Mouse (Mus musculus) heart, embryonic 13.5 days (tissue): Measurements from ENCODE around the gene Prok2. TPM values are rescaled to one million over a fixed set of nuclear protein-coding genes. Genes with fewer than 3 reads are reported as not detected.

Source experiments
- ATAC-seq: fragments of 200-750 bp; cut with Nextera tagmentation; 2 replicates; pipeline ENCODE4 v1.8.0; 2017; ENCODE audit warnings: moderate TSS enrichment; ENCODE audit not compliant: insufficient number of reproducible peaks, low FRiP score, low TSS enrichment; ENCODE audit errors: extremely low read depth
- H3K27ac ChIP-seq: fragments of 300-500 bp; sonication (generic); replicated peaks from 2 replicates; pipeline ENCODE4 v1.5.1; 2015; ENCODE audit warnings: moderate library complexity, mild to moderate bottlenecking, inconsistent platforms
- H3K27me3 ChIP-seq: fragments of 300-500 bp; sonication (generic); replicated peaks from 2 replicates; pipeline ENCODE4 v1.6.1; 2015; ENCODE audit warnings: mild to moderate bottlenecking, inconsistent platforms
- H3K36me3 ChIP-seq: fragments of 300-500 bp; sonication (generic); 2 replicates; pipeline ENCODE4 v1.6.1; 2015; ENCODE audit warnings: mild to moderate bottlenecking, inconsistent platforms
- H3K4me1 ChIP-seq: fragments of 300-500 bp; sonication (generic); 2 replicates; pipeline ENCODE4 v1.6.1; 2015; ENCODE audit warnings: inconsistent platforms
- H3K4me2 ChIP-seq: fragments of 300-500 bp; sonication (generic); 2 replicates; pipeline ENCODE4 v1.6.1; 2015; ENCODE audit warnings: inconsistent platforms, mild to moderate bottlenecking, moderate library complexity
- H3K4me3 ChIP-seq: fragments of 300-500 bp; sonication (generic); 2 replicates; pipeline ENCODE4 v1.5.1; 2015; ENCODE audit warnings: moderate library complexity, mild to moderate bottlenecking, inconsistent platforms
- H3K9ac ChIP-seq: fragments of 300-500 bp; sonication (generic); 2 replicates; pipeline ENCODE4 v1.6.1; 2015; ENCODE audit warnings: inconsistent platforms, mild to moderate bottlenecking, moderate library complexity
- H3K9me3 ChIP-seq: fragments of 300-500 bp; sonication (generic); 2 replicates; pipeline ENCODE4 v1.6.1; 2016; ENCODE audit warnings: inconsistent platforms
- WGBS: fragments of 180-500 bp; shearing (Covaris S2); methylation state at CpG from one replicate; pipeline ENCODE4 v1.1.7; 2015; ENCODE audit warnings: mixed read lengths; 5-methylcytosine and 5-hydroxymethylcytosine counted together
- polyA plus RNA-seq: library from polyadenylated mRNA; unstranded; fragments of >200 nt; fragmentation: Nextera tagmentation; extraction: Ambion mirVana; gene quantifications from 2 replicates; pipeline ENCODE4 v1.2.1, GENCODE M21; 2015

The Prok2 gene
- polyA plus RNA-seq, 1 experiment from 2014 or later, result not detected

GRCm38 (mm10) chr6:99692206-99692915 lies 33.8 kb downstream of the Prok2 start, which contains the start of gene Gpr27:
Gene Gpr27 (plus strand): TSS chr6:99692679.
- ATAC-seq, result no peak; the same call in 1 of the 2 replicates
- Histone ChIP-seq H3K4me2 (peak within 1 kb of the TSS; percentile 93), H3K9ac (peak within 1 kb of the TSS; percentile 87), H3K4me3 (peak within 1 kb of the TSS; percentile 75), H3K27me3 (peaks cover 92% of the 10 kb centered on the region), H3K27ac (no peak within 1 kb of the TSS), H3K4me1 (peaks cover 8% of the 10 kb centered on the region), H3K36me3 (no peaks in the 10 kb centered on the region), H3K9me3 (no peaks in the 10 kb centered on the region)
- under 1% methylated on average over 103 of the region's 112 CpGs for WGBS

- Histone ChIP-seq H3K27me3 (peaks cover 92% of the 10 kb centered on the region), H3K4me1 (peaks cover 8% of the 10 kb centered on the region), H3K36me3 (no peaks in the 10 kb centered on the region), H3K9ac (peak overlapping the region; percentile 87), H3K4me2 (peak overlapping the region; percentile 93), H3K4me3 (peak overlapping the region; percentile 75), H3K9me3 (no peaks in the 10 kb centered on the region), H3K27ac (no peak overlapping the region)
- WGBS, result 6% methylated on average over 25 of the region's 25 CpGs
- no peak for ATAC-seq
These were observed 34.5 kb downstream of the Prok2 start for GRCm38 (mm10) chr6:99691666-99692205.

DNA sequence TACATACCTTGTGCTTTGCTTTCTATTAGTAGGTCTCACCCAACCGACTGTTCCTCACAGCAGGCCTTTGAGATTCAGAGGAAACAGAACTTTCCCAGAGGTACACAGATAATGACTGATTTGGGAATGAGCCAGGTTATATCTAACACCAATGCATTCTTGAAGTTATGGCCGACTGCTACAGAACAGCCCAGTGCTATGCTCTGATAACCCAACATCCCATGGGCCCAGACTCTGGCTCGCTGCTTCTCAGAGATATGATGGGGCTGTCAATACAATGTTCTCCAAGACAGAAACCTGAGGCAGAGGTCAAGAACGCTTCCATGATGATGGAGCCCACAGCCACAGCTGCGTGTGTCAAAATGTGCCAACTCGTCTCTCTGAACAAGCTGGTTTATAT lies 37.7 kb downstream of the Prok2 start:
- no peak for ATAC-seq
- peaks cover 65% of the 10 kb centered on the region for H3K27me3 ChIP-seq
- H3K36me3 ChIP-seq, result no peaks in the 10 kb centered on the region
- H3K4me2 ChIP-seq, result no peak overlapping the region
- WGBS, result 54% methylated on average over 6 of the region's 6 CpGs
- H3K9me3 ChIP-seq, result peaks cover 9% of the 10 kb centered on the region; the same call in 1 of the 2 replicates
- H3K4me3 ChIP-seq, result no peak overlapping the region
- H3K27ac ChIP-seq, result no peak overlapping the region
- no peak overlapping the region for H3K9ac ChIP-seq
- H3K4me1 ChIP-seq, result peaks cover 5% of the 10 kb centered on the region

DNA sequence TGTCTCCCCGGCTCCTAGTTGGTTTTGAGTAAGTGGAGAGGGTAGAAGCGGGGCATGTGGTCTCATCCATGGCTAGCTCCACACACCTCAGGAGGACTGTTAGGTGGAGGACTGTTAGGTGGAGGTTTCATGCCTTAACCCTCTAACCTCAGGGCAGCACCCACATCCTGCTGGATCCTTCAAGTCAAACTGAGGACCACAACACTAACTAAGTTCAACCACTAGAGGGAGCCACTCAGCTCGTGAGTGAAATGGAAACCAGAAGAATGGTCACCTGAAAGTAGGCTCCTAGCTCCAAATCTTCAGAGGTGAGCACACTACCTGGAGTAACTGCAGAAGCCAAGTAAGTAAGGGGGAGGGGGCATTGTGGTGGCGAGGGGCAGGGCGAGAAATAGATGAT lies 41.3 kb downstream of the Prok2 start:
- 47% methylated on average over 5 of the region's 5 CpGs for WGBS
- no peaks in the 10 kb centered on the region for H3K4me1 ChIP-seq
- peaks cover 29% of the 10 kb centered on the region for H3K27me3 ChIP-seq
- H3K9ac ChIP-seq, result no peak overlapping the region
- ATAC-seq, result no peak; the same call in 1 of the 2 replicates
- no peak overlapping the region for H3K4me2 ChIP-seq
- H3K27ac ChIP-seq, result no peak overlapping the region
- H3K36me3 ChIP-seq, result no peaks in the 10 kb centered on the region
- peaks cover 9% of the 10 kb centered on the region; the same call in 1 of the 2 replicates for H3K9me3 ChIP-seq
- no peak overlapping the region for H3K4me3 ChIP-seq

GRCm38 (mm10) chr6:99683974-99684373 lies 42.2 kb downstream of the Prok2 start:
- Histone ChIP-seq H3K9me3 (peaks cover 9% of the 10 kb centered on the region; the same call in 1 of the 2 replicates), H3K4me2 (no peak overlapping the region), H3K4me1 (no peaks in the 10 kb centered on the region), H3K27me3 (peaks cover 22% of the 10 kb centered on the region), H3K27ac (no peak overlapping the region), H3K36me3 (no peaks in the 10 kb centered on the region), H3K9ac (no peak overlapping the region), H3K4me3 (no peak overlapping the region)
- WGBS, result 72% methylated on average over 5 of the region's 5 CpGs
- no peak for ATAC-seq

DNA sequence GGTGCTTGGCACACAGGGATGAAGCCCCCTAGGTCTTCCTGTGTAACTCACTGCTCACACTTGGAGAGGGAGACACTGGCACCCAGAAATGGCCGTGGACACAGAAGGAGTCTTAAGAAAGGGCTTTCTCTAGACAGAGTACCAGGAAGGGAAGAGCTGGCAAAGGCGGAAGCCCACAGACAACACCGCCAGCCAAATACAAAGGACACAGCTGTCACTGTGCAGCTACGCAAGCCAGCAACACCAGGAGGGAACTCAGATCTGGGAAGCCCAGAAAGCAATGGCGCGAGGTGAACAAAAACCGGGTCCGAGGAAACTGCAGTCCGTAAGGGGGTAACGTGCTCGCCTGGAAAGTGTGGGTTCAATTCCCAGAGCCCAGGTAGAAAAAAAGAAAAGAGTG lies 48.1 kb downstream of the Prok2 start:
- no peak overlapping the region for H3K4me2 ChIP-seq
- H3K4me3 ChIP-seq, result no peak overlapping the region
- no peak overlapping the region for H3K27ac ChIP-seq
- H3K27me3 ChIP-seq, result 0 out of 2 replicates have a peak, but pooled peaks cover 5% of the 10 kb centered on the region
- H3K9ac ChIP-seq, result no peak overlapping the region
- no peaks in the 10 kb centered on the region for H3K9me3 ChIP-seq
- no peak for ATAC-seq
- WGBS, result 79% methylated on average over 11 of the region's 11 CpGs
- H3K4me1 ChIP-seq, result no peaks in the 10 kb centered on the region
- H3K36me3 ChIP-seq, result no peaks in the 10 kb centered on the region

DNA sequence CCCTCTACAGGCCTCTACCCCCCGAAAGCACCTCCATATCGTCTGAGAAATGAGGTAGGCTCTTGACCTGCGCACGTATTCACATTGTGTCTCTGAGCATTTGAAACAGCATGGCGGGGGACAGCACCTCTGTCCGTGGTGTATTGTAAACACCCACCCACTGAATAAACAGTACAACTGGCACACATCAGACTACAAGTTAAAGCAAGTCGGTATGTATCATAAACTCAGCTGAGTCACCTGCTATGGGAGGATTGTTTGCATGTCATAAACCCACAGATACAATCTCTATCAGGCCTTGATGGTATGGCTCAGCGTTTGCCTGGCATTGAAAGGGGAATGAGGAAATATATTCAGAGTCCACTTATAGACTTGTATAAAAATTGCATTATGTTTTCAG lies 48.9 kb downstream of the Prok2 start:
- no peak for ATAC-seq
- Histone ChIP-seq H3K27ac (no peak overlapping the region), H3K27me3 (0 out of 2 replicates have a peak, but pooled peaks cover 5% of the 10 kb centered on the region), H3K9ac (no peak overlapping the region), H3K4me2 (no peak overlapping the region), H3K4me1 (no peaks in the 10 kb centered on the region), H3K9me3 (no peaks in the 10 kb centered on the region), H3K4me3 (no peak overlapping the region), H3K36me3 (no peaks in the 10 kb centered on the region)
- WGBS, result 79% methylated on average over 8 of the region's 8 CpGs

GRCm38 (mm10) chr6:99674482-99674881 lies 51.7 kb downstream of the Prok2 start:
- Histone ChIP-seq H3K4me2 (no peak overlapping the region), H3K4me1 (no peaks in the 10 kb centered on the region), H3K9ac (no peak overlapping the region), H3K27me3 (0 out of 2 replicates have a peak, but pooled peaks cover 6% of the 10 kb centered on the region), H3K9me3 (no peaks in the 10 kb centered on the region), H3K4me3 (no peak overlapping the region), H3K27ac (no peak overlapping the region), H3K36me3 (no peaks in the 10 kb centered on the region)
- 73% methylated on average over 4 of the region's 4 CpGs for WGBS
- no peak for ATAC-seq

DNA sequence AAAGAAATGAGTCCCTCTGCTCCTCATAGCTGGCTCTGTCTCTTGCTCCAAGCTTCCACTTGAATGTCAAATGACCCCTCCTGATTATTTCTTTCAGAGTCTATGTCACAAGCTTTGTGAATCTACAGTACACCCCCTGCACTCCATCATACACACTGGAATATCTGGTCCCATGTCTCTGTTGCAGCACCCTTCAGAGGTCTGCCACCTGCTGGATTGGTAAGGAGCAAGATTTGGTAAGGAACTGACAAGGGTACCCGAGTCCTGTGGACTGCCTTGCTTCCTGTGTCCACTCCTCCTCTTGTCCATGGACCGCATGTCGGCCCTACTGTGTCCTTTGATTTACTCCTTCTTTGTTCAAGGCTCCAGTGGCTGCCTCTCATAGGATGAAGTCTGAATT lies 54.4 kb downstream of the Prok2 start:
- H3K9ac ChIP-seq, result no peak overlapping the region
- no peaks in the 10 kb centered on the region for H3K36me3 ChIP-seq
- H3K4me1 ChIP-seq, result peaks cover 17% of the 10 kb centered on the region
- H3K4me2 ChIP-seq, result no peak overlapping the region
- H3K4me3 ChIP-seq, result no peak overlapping the region
- H3K27me3 ChIP-seq, result peaks cover 24% of the 10 kb centered on the region
- no peak overlapping the region for H3K27ac ChIP-seq
- ATAC-seq, result no peak
- WGBS, result 54% methylated on average over 3 of the region's 3 CpGs
- H3K9me3 ChIP-seq, result no peaks in the 10 kb centered on the region

- ATAC-seq, result no peak
- H3K27me3 ChIP-seq, result peaks cover 24% of the 10 kb centered on the region
- no peak overlapping the region for H3K9ac ChIP-seq
- H3K4me3 ChIP-seq, result no peak overlapping the region
- no peak overlapping the region for H3K27ac ChIP-seq
- H3K36me3 ChIP-seq, result no peaks in the 10 kb centered on the region
- WGBS, result 72% methylated on average over 7 of the region's 7 CpGs
- H3K9me3 ChIP-seq, result no peaks in the 10 kb centered on the region
- H3K4me2 ChIP-seq, result no peak overlapping the region
- H3K4me1 ChIP-seq, result peaks cover 21% of the 10 kb centered on the region
These were observed 55.6 kb downstream of the Prok2 start for GRCm38 (mm10) chr6:99670481-99671119.

GRCm38 (mm10) chr6:99669481-99670325 lies 56.5 kb downstream of the Prok2 start:
- H3K4me3 ChIP-seq, result no peak overlapping the region
- H3K4me1 ChIP-seq, result peaks cover 23% of the 10 kb centered on the region
- ATAC-seq, result no peak
- 47% methylated on average over 5 of the region's 5 CpGs for WGBS
- H3K9me3 ChIP-seq, result no peaks in the 10 kb centered on the region
- H3K27ac ChIP-seq, result no peak overlapping the region
- no peak overlapping the region for H3K9ac ChIP-seq
- peaks cover 25% of the 10 kb centered on the region for H3K27me3 ChIP-seq
- H3K36me3 ChIP-seq, result no peaks in the 10 kb centered on the region
- H3K4me2 ChIP-seq, result no peak overlapping the region
